Mouse (Mus musculus) hindbrain, embryonic 12.5 days (tissue): ENCODE measurements at regions not wholly inside any gene's neighbourhood (a gene's known extent, or its start where the extent isn't known, plus 50 kb on each side); places are given as distances from the start of the nearest gene placed in this dataset.

Experiments
- ATAC-seq: fragments of 200-750 bp; cut with Nextera tagmentation; 2 replicates; pipeline ENCODE4 v1.8.0; 2017; ENCODE audit warnings: moderate TSS enrichment; ENCODE audit not compliant: low FRiP score
- H3K27ac ChIP-seq: fragments of 300-500 bp; sonication (generic); 2 replicates; pipeline ENCODE4 v1.5.1; 2016; ENCODE audit warnings: mild to moderate bottlenecking
- H3K27me3 ChIP-seq: fragments of 300-500 bp; sonication (generic); 2 replicates; pipeline ENCODE4 v1.6.1; 2016; ENCODE audit warnings: mild to moderate bottlenecking
- H3K36me3 ChIP-seq: fragments of 300-500 bp; sonication (generic); 2 replicates; pipeline ENCODE4 v1.6.1; 2016; ENCODE audit warnings: mild to moderate bottlenecking
- H3K4me1 ChIP-seq: fragments of 300-500 bp; sonication (generic); 2 replicates; pipeline ENCODE4 v1.6.1; 2016
- H3K4me2 ChIP-seq: fragments of 300-500 bp; sonication (generic); replicated peaks from 2 replicates; pipeline ENCODE4 v1.6.1; 2016; ENCODE audit warnings: mild to moderate bottlenecking
- H3K4me3 ChIP-seq: fragments of 300-500 bp; sonication (generic); 2 replicates; pipeline ENCODE4 v1.5.1; 2016; ENCODE audit warnings: mild to moderate bottlenecking
- H3K9ac ChIP-seq: fragments of 300-500 bp; sonication (generic); 2 replicates; pipeline ENCODE4 v1.6.1; 2016; ENCODE audit warnings: mild to moderate bottlenecking, moderate library complexity
- H3K9me3 ChIP-seq: fragments of 300-500 bp; sonication (generic); replicated peaks from 2 replicates; pipeline ENCODE4 v1.6.1; 2016; ENCODE audit warnings: mild to moderate bottlenecking
- WGBS: fragments of 180-500 bp; shearing (Covaris S2); methylation state at CpG from one replicate; pipeline ENCODE4 v1.1.7; 2016; 5-methylcytosine and 5-hydroxymethylcytosine counted together

DNA sequence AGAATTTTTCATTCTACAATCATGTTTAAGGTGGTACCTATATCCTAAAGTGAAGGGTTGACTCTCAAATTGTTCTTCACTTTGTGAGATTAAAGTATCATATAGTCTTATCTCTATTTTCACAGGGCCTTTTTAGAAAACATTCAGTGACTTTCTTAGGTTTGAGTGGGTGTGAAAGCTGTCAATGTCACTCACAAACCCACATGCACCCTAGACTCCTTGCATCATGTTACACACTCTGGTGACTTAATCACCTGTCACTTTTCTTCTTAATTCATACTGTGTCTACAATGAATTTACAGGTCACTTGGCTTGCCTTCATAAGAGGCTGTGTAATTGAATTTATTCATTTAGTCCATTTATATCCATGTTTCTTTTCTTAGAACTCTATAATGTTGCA is 1026.8 kb upstream of the Alcam start:
- ATAC-seq: no peak
- Histone ChIP-seq H3K9ac (no peak overlapping the region), H3K9me3 (no peaks in the 10 kb centered on the region), H3K4me3 (no peak overlapping the region), H3K27me3 (no peaks in the 10 kb centered on the region), H3K4me1 (no peaks in the 10 kb centered on the region), H3K4me2 (no peak overlapping the region), H3K36me3 (no peaks in the 10 kb centered on the region), H3K27ac (no peak overlapping the region)

DNA sequence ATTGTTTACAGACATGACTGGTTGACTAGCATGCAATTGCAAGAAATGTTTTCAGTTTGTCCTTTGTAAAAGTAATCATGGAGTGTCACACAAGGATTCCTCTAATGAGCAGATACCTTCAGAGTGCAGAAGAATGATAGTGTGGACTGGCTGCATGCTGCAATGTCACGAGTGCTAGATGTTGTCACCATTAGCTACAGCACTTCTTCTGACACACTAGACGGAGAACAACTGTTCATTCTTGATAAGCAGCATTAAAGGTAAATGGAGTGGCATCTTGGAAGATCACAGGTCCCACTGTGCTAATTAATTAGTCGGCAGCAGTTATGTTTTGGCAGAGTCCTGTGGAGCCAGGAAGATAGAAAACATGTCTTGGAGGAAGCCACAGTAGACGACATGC is 985.6 kb upstream of the Alcam start:
- no peak for ATAC-seq
- H3K4me3 ChIP-seq: no peak overlapping the region
- no peaks in the 10 kb centered on the region for H3K4me1 ChIP-seq
- no peak overlapping the region for H3K27ac ChIP-seq
- no peaks in the 10 kb centered on the region for H3K27me3 ChIP-seq
- H3K36me3 ChIP-seq: no peaks in the 10 kb centered on the region
- WGBS: 78% methylated on average over 4 of the region's 4 CpGs
- H3K9me3 ChIP-seq: no peaks in the 10 kb centered on the region
- no peak overlapping the region for H3K4me2 ChIP-seq
- H3K9ac ChIP-seq: no peak overlapping the region

DNA sequence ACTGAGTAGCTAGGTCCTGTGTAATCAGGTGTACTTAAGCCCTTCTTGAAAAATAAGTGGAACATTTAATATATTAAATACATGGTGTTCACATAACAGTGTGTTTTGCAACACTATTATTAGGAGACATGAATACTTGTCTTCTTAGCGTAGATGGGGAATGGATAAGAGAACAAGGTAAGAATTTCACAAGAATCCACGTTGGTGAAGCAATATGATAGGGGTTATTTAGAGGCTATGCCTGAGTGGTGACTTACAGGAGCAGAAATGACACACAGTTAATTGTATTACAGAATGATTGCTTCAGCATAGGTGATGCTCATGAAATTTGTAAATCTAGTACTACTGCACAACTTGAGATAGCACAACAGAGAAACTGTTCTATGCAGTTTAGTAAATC is 964.5 kb upstream of the Alcam start:
- no peak overlapping the region for H3K9ac ChIP-seq
- H3K9me3 ChIP-seq: no peaks in the 10 kb centered on the region
- H3K4me1 ChIP-seq: no peaks in the 10 kb centered on the region
- WGBS: 76% methylated on average over 2 of the region's 2 CpGs
- no peak overlapping the region for H3K4me2 ChIP-seq
- no peaks in the 10 kb centered on the region for H3K27me3 ChIP-seq
- no peaks in the 10 kb centered on the region for H3K36me3 ChIP-seq
- H3K27ac ChIP-seq: no peak overlapping the region
- ATAC-seq: no peak
- no peak overlapping the region for H3K4me3 ChIP-seq

DNA sequence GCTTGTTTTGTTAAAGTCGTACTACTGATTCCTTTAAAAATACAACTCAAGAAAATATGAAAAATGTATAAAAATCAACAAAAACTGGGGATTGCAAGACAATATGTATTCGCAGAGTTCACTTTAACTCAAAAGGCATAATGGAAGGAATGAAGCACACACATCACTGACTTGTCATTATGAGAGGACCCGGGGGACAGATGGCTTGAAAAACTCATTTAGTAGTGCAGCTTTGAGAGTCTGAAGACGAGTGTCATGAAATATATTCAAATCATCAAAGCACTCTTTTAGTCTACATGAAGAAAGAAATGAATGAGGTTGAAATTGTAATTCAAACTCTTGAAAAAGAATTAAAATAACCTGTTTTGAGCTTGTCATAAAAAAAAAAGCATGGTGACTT is 931.3 kb upstream of the Alcam start:
- ATAC-seq: no peak
- H3K4me3 ChIP-seq: no peak overlapping the region
- H3K9ac ChIP-seq: no peak overlapping the region
- no peaks in the 10 kb centered on the region for H3K36me3 ChIP-seq
- H3K4me1 ChIP-seq: no peaks in the 10 kb centered on the region
- H3K4me2 ChIP-seq: no peak overlapping the region
- 68% methylated on average over 4 of the region's 4 CpGs for WGBS
- H3K27me3 ChIP-seq: no peaks in the 10 kb centered on the region
- no peak overlapping the region for H3K27ac ChIP-seq
- no peaks in the 10 kb centered on the region for H3K9me3 ChIP-seq

DNA sequence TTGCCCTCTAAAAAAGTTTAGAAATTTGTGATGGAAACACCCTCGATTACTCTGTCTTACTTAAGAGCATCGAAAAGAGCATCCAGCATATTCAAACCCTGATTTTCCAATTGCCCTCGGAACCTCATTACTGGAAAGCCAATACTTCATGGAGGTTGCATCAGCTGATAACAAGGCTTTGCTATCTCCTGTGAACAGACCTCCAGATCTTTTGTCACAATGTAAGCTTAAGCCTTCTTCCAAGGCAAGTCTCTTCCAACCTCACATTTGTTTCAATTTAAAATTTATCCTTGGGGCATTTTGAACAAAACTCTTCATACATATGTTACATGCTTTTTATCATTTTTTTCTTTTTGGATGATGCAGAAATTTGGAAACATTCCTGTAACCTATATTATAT is 888.3 kb upstream of the Alcam start:
- Histone ChIP-seq H3K27me3 (no peaks in the 10 kb centered on the region), H3K4me2 (no peak overlapping the region), H3K9me3 (no peaks in the 10 kb centered on the region), H3K36me3 (no peaks in the 10 kb centered on the region), H3K4me1 (no peaks in the 10 kb centered on the region), H3K27ac (no peak overlapping the region), H3K4me3 (no peak overlapping the region), H3K9ac (no peak overlapping the region)
- no peak for ATAC-seq
- WGBS: 82% methylated on average over 3 of the region's 3 CpGs

DNA sequence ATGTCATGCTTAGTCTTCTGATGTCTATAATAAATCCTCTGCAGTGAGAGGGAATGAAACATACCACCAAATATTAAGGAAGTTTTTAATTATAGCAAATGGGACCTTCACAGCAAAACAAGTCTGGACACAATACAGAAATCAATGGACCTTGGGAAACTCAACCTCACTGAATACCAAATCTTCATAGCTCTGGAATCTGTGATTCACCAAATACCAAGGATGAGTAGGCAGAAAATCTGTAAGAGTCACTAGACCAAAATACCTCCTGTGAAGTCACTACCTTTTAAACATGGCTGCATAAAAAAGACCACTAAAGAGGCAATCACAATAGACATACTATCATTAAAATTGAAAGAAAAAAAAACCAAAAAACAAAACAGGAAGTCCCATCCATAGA is 872.5 kb upstream of the Alcam start:
- Histone ChIP-seq H3K4me2 (no peak overlapping the region), H3K4me1 (no peaks in the 10 kb centered on the region), H3K27me3 (no peaks in the 10 kb centered on the region), H3K27ac (no peak overlapping the region), H3K9ac (no peak overlapping the region), H3K4me3 (no peak overlapping the region), H3K9me3 (no peaks in the 10 kb centered on the region), H3K36me3 (no peaks in the 10 kb centered on the region)
- ATAC-seq: no peak

DNA sequence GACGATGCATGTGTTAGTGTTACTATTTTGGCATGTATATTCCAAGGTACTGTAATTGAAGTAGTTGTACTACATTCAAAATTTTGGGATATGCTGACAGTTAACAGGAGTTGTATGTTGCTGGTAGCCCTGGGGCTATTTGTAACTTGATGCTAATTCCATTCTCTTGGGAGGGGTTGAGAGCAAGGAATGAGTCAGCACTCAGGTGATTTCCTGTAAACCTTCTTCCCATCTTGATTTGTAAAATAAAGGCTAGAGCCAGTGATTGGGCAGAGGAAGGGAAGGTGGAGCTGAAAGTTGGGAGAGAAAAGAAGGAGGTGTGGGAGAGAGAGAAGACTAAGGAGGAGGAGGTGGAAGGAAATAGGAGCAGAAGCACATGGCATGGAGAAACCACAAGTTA is 838.2 kb upstream of the Alcam start:
- ATAC-seq: no peak

DNA sequence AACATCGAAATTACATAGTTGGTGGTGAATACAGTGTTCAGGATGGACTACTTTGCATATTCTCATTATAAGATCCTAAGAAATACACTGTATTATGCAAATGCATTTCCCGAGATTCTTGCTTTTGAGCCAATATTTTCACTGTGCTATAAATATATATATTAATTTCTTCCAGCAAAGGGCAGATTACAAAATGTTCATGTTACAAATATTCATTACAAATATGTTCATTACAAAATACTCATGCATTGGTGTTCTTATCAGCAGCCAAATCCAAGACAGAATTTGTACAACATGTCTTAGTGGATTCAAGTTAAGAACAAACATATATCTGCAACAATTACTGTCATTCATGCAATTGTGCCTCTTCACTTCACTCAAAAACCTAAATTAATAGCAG is 828.1 kb upstream of the Alcam start:
- no peaks in the 10 kb centered on the region for H3K27me3 ChIP-seq
- no peak overlapping the region for H3K4me3 ChIP-seq
- no peaks in the 10 kb centered on the region for H3K9me3 ChIP-seq
- no peak overlapping the region for H3K9ac ChIP-seq
- H3K27ac ChIP-seq: no peak overlapping the region
- H3K36me3 ChIP-seq: no peaks in the 10 kb centered on the region
- no peak for ATAC-seq
- H3K4me2 ChIP-seq: no peak overlapping the region
- WGBS: 87% methylated on average over 2 of the region's 2 CpGs
- H3K4me1 ChIP-seq: no peaks in the 10 kb centered on the region

More for the DNA sequence above, 838.2 kb upstream of the Alcam start:
- H3K36me3 ChIP-seq: no peaks in the 10 kb centered on the region
- H3K4me3 ChIP-seq: no peak overlapping the region
- H3K27ac ChIP-seq: no peak overlapping the region
- WGBS: 80% methylated on average over 1 of the region's 1 CpGs
- H3K9me3 ChIP-seq: no peaks in the 10 kb centered on the region
- no peak overlapping the region for H3K4me2 ChIP-seq
- no peaks in the 10 kb centered on the region for H3K27me3 ChIP-seq
- no peaks in the 10 kb centered on the region for H3K4me1 ChIP-seq
- H3K9ac ChIP-seq: no peak overlapping the region

DNA sequence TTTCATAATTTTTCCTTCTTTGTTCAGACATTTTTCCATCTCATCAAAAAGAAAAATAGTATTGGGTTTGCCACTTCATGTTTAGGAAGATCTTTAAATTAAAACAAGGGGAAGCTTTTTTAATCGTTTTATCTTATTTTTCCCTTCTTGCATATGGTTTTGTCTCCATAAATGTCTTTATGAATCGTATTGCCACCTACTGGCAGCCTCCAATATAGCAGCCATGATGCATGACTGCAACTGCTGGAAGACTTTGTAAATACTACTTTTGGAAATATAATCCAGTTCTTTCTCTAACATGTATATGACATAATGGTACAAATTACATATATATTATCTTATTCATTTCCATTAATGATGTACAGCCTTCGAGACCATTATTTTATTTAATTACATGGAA is 812.2 kb upstream of the Alcam start:
- Histone ChIP-seq H3K27me3 (no peaks in the 10 kb centered on the region), H3K36me3 (no peaks in the 10 kb centered on the region), H3K27ac (no peak overlapping the region), H3K4me2 (no peak overlapping the region), H3K9ac (no peak overlapping the region), H3K9me3 (no peaks in the 10 kb centered on the region), H3K4me1 (no peaks in the 10 kb centered on the region), H3K4me3 (no peak overlapping the region)
- ATAC-seq: no peak
- WGBS: 30% methylated on average over 3 of the region's 3 CpGs

DNA sequence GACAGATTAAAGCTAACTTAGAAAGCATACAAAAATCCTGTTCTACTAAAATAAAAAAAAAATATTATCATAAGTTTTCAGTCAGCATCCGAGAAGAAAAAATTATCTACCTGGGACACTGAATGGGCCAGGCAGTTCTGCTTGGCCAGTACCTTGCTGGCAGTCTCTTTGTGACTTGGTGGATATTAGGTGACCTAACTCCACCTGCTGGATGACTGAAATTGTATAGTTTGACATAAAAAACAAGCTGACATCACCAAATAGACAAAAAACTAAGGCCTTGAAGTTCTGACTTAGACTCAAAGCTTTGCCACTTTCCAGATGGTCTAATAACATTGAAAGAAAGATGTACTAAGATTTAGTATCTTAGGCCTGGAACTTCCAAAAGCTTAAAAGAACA is 791.5 kb upstream of the Alcam start:
- Histone ChIP-seq H3K4me1 (no peaks in the 10 kb centered on the region), H3K9ac (no peak overlapping the region), H3K4me3 (no peak overlapping the region), H3K36me3 (no peaks in the 10 kb centered on the region), H3K4me2 (no peak overlapping the region), H3K27ac (no peak overlapping the region), H3K9me3 (no peaks in the 10 kb centered on the region), H3K27me3 (no peaks in the 10 kb centered on the region)
- 78% methylated on average over 1 of the region's 1 CpGs for WGBS
- no peak for ATAC-seq

DNA sequence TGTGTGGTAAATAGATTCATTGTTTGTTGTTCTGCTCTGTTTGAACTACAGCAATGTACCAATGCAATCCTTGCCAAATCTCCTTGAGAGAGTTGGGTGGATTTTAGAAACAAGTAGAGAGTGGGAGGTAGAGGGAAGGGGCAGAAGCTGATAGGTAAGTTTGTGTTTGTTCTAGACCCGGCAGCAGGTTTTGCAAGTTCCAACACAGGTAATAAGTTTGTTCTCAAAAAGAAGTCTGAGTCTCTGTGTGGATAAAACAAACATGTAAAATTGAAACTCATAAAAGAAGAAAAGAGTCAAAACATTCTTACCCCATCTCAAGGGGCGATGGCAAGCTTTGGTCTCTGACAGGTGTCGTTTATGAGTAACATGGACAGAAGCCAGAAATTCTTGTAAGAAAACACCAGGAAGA is 788.3 kb upstream of the Alcam start:
- Histone ChIP-seq H3K4me3 (no peak overlapping the region), H3K9me3 (no peaks in the 10 kb centered on the region), H3K4me1 (no peaks in the 10 kb centered on the region), H3K36me3 (no peaks in the 10 kb centered on the region), H3K4me2 (no peak overlapping the region), H3K9ac (no peak overlapping the region), H3K27me3 (no peaks in the 10 kb centered on the region), H3K27ac (no peak overlapping the region)
- 86% methylated on average over 3 of the region's 3 CpGs for WGBS
- no peak for ATAC-seq

DNA sequence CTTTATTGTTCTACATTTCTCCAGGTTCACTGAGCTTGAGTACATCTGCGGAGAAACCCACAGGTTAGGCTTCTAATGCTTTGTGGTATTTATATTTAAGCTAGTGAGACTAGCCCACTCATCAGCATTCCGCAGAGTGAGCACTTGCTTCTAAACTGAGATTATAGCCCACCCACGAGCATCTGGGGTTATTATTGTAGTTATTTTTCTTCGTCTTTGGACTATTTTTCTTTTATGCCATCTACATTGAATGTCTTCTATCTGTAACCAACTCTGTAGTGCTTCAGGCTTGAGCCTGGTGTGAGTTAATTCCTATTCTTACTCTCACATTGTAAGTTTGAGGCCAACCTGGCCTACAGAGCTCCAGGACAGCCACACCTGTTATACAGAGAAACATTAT is 765.0 kb upstream of the Alcam start:
- no peak overlapping the region for H3K9ac ChIP-seq
- H3K27ac ChIP-seq: no peak overlapping the region
- 89% methylated on average over 4 of the region's 4 CpGs for WGBS
- no peaks in the 10 kb centered on the region for H3K4me1 ChIP-seq
- H3K9me3 ChIP-seq: no peaks in the 10 kb centered on the region
- ATAC-seq: no peak
- H3K4me3 ChIP-seq: no peak overlapping the region
- H3K27me3 ChIP-seq: no peaks in the 10 kb centered on the region
- no peak overlapping the region for H3K4me2 ChIP-seq
- no peaks in the 10 kb centered on the region for H3K36me3 ChIP-seq

DNA sequence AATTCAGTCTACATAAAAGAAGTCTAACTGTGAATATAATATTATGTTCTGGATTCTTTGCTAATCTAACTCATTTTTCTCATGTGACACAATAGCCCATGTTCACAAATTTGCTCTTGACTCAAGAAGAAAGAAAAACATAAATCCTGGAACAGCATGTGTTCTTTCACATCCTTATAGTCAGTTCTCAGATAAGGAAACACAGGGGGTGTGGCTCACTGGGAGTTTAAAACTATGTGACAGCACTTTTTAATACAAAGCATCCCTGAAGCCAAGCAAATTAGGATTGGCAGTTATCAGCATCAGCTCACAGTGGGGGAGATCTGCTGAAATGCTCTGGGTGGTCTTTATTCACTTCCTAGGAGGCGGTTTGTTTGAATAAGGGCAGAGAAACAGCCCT is 747.6 kb upstream of the Alcam start:
- Histone ChIP-seq H3K4me2 (no peak overlapping the region), H3K9ac (no peak overlapping the region), H3K4me3 (no peak overlapping the region), H3K36me3 (no peaks in the 10 kb centered on the region), H3K9me3 (no peaks in the 10 kb centered on the region), H3K27me3 (no peaks in the 10 kb centered on the region), H3K4me1 (no peaks in the 10 kb centered on the region), H3K27ac (no peak overlapping the region)
- ATAC-seq: no peak
- WGBS: 20% methylated on average over 1 of the region's 1 CpGs

DNA sequence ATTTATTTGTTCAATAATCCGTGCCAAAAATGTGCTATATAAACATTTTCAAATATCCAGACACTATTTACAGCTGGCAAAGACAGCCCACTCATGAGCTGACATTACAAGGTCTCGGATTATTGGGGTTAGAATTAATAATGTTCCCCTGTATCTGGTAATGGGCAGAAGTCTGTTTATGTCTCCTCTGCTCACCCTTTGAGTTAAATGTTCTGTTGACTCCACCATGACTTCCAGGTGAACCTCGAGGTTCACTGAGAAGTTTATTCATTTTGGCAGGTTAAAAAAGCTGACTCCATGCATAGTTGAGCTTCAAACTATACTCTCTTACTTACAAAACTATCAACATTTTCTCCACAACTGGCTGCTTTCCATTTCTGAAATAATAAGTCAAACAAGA is 732.6 kb upstream of the Alcam start:
- Histone ChIP-seq H3K27me3 (no peaks in the 10 kb centered on the region), H3K4me3 (no peak overlapping the region), H3K27ac (no peak overlapping the region), H3K4me1 (no peaks in the 10 kb centered on the region), H3K9me3 (no peaks in the 10 kb centered on the region), H3K9ac (no peak overlapping the region), H3K36me3 (no peaks in the 10 kb centered on the region), H3K4me2 (no peak overlapping the region)
- no peak for ATAC-seq
- 65% methylated on average over 3 of the region's 3 CpGs for WGBS
